Mouse (Mus musculus) liver, adult 2 months (tissue): Measurements from ENCODE around the gene Agmo.

Experiments
- CTCF ChIP-seq: fragments of 200-500 bp; IDR thresholded peaks from 2 replicates; pipeline ENCODE4 v1.5.1; 2011; ENCODE audit warnings: low read depth, low read length, control low read depth
- POLR2A ChIP-seq: fragments of 200-500 bp; IDR thresholded peaks from 2 replicates; pipeline ENCODE4 v1.6.1; 2011; ENCODE audit warnings: low read length, control low read depth; ENCODE audit not compliant: insufficient read depth; ENCODE audit errors: extremely low read depth

DNA sequence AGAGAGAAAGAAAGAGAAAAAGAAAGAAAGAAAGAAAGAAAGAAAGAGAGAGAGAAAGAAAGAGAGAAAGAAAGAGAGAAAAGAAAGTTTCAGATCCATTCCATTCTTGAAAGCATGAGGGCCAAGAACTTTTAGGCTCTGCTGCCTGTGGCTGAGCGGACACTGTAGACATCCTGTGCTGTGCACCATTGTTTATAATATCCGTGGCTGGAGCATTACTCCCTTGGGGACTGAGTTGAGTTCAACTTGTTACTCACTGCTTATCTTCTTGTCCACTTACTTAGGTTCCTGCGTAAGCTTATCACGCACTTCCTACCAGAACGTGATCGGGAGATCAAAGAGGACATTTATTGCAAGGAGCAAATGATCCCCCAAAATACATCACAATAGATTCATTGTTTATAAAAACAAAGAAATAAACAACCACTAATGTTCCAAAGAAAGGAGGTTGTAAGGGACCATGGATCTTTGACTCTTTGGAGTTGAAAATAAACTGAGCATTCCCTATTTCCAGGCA is 27.3 kb downstream of the Agmo start:
- no peak for TF ChIP-seq CTCF
- TF ChIP-seq POLR2A: no peak
